10 mouse cellular contexts compared by ENCODE assay signal in genomic region chr10:128790398-128791124, GRCm38 (mm10). TPM values are rescaled to one million over a fixed set of nuclear protein-coding genes. Genes with fewer than 3 reads are reported as not detected.
DNase-seq lines count a peak whose midpoint lies in the region; ATAC-seq and TF ChIP-seq lines count a peak whose summit lies in the region.
"Had no signal": no experiment of that assay in that cellular context is flagged by ENCODE, and none has a peak within 500 bp of the region (broad histone marks: within the 10 kb centered on the region; RNA-seq: fewer than 3 reads in every experiment).

TSS of gene Mmp19 (plus strand) at chr10:128790910.

- peak within 1 kb of the TSS in 1 of 2 experiments; percentile 3; a peak in 1 of 4 replicates for H3K27ac ChIP-seq in heart, embryonic 14.5 days (replicated peaks in 1 of 2; ENCODE audit: control insufficient read depth in 1 of 2, insufficient read depth in 1 of 2, low read depth in 2 of 2, low read length in 2 of 2)
- 0 out of 2 replicates have a peak within 1 kb of the TSS, but pooled peaks have one; percentile 37 for H3K27ac ChIP-seq in lung, embryonic 16.5 days (ENCODE audit: low read length)
- H3K27ac ChIP-seq: hindbrain, embryonic 13.5 days; limb, embryonic 13.5 days; neural tube, embryonic 13.5 days had no signal

- TF ChIP-seq CTCF in C2C12 (IDR thresholded peaks at IDR 0.05; ENCODE audit: control insufficient read depth, insufficient read depth, insufficient read length) (no peak), Patski (IDR thresholded peaks at IDR 0.05) (no peak)

- H3K9me3 ChIP-seq in heart, embryonic 14.5 days (ENCODE audit: control insufficient read depth, low read length) = no peaks in the 10 kb centered on the region
- no peaks in the 10 kb centered on the region for H3K9me3 ChIP-seq in lung, embryonic 16.5 days (ENCODE audit: control insufficient read depth, low read length)
- H3K9me3 ChIP-seq: hindbrain, embryonic 13.5 days; limb, embryonic 13.5 days; neural tube, embryonic 13.5 days had no signal

- H3K36me3 ChIP-seq in C2C12 (ENCODE audit: control insufficient read depth, insufficient read depth) = no peaks in the 10 kb centered on the region
- no peaks in the 10 kb centered on the region for H3K36me3 ChIP-seq in heart, embryonic 14.5 days (ENCODE audit: control insufficient read depth, insufficient read depth, low read length)
- no peaks in the 10 kb centered on the region for H3K36me3 ChIP-seq in lung, embryonic 16.5 days (ENCODE audit: control insufficient read depth, insufficient read depth, low read length)
- H3K36me3 ChIP-seq: hindbrain, embryonic 13.5 days; limb, embryonic 13.5 days; neural tube, embryonic 13.5 days had no signal

- DNase-seq in Patski (ENCODE audit: low read depth, low spot score) = no peak
- no peak for DNase-seq in cerebellum, postnatal 14 days
- DNase-seq in left cerebral cortex, adult 9 months (ENCODE audit: low spot score in 2 of 2) = no peak
- DNase-seq in left cerebral cortex, adult 18-20 months (ENCODE audit: low spot score in 2 of 2) = no peak

- peak within 1 kb of the TSS; percentile 11; the same call in 1 of the 2 replicates for H3K4me2 ChIP-seq in heart, embryonic 14.5 days (ENCODE audit: low read length)
- peak within 1 kb of the TSS; percentile 43 for H3K4me2 ChIP-seq in lung, embryonic 16.5 days (ENCODE audit: low read depth, low read length)
- H3K4me2 ChIP-seq: hindbrain, embryonic 13.5 days; limb, embryonic 13.5 days; neural tube, embryonic 13.5 days had no signal

- H3K4me3 ChIP-seq in C2C12 (ENCODE audit: insufficient read depth, poor library complexity, severe bottlenecking) = no peak within 1 kb of the TSS
- H3K4me3 ChIP-seq in heart, embryonic 14.5 days (ENCODE audit: control insufficient read depth in 1 of 2, insufficient read depth in 1 of 2, low read depth in 1 of 2, low read length in 2 of 2) = no peak within 1 kb of the TSS
- H3K4me3 ChIP-seq in lung, embryonic 16.5 days (ENCODE audit: low read length) = peak within 1 kb of the TSS; percentile 41
- H3K4me3 ChIP-seq: hindbrain, embryonic 13.5 days; limb, embryonic 13.5 days; neural tube, embryonic 13.5 days had no signal

- no peak within 1 kb of the TSS for H3K9ac ChIP-seq in heart, embryonic 14.5 days (ENCODE audit: low read length)
- H3K9ac ChIP-seq in lung, embryonic 16.5 days (ENCODE audit: low read length) = peak within 1 kb of the TSS; percentile 62
- H3K9ac ChIP-seq: hindbrain, embryonic 13.5 days; limb, embryonic 13.5 days; neural tube, embryonic 13.5 days had no signal

- no peaks in the 10 kb centered on the region for H3K79me2 ChIP-seq in C2C12 (ENCODE audit: control insufficient read depth, insufficient read depth)

- POLR2A ChIA-PET in Patski (lab: Charles Lee) = interaction anchor here (1.4 kb wide), 1 partner anchor 10 kb away, joined by 3 read pairs; no protein-coding TSS in a partner anchor

- 60% methylated on average over 7 of the region's 7 CpGs for WGBS in heart, embryonic 14.5 days
- WGBS in lung, embryonic 16.5 days = 69% methylated on average over 7 of the region's 7 CpGs

- H3K79me3 ChIP-seq in C2C12 (ENCODE audit: low read depth) = no peaks in the 10 kb centered on the region

- peak; percentile 54 for ATAC-seq in Patski
- no peak for ATAC-seq in heart, embryonic 14.5 days (ENCODE audit: insufficient number of reproducible peaks, insufficient read depth, low FRiP score, low read depth)
- peak; percentile 77 for ATAC-seq in lung, embryonic 16.5 days (ENCODE audit: low read depth)

- no peak within 1 kb of the TSS for H3ac ChIP-seq in C2C12 (ENCODE audit: control insufficient read depth, insufficient read length, low read depth)

- no peaks in the 10 kb centered on the region for H3K27me3 ChIP-seq in C2C12 (ENCODE audit: control insufficient read depth, insufficient read depth, insufficient read length)
- H3K27me3 ChIP-seq in Patski = no peaks in the 10 kb centered on the region
- no peaks in the 10 kb centered on the region for H3K27me3 ChIP-seq in heart, embryonic 14.5 days (ENCODE audit: control insufficient read depth, insufficient read depth, low read length)
- no peaks in the 10 kb centered on the region for H3K27me3 ChIP-seq in lung, embryonic 16.5 days (ENCODE audit: control insufficient read depth, insufficient read depth, low read depth, low read length)
- H3K27me3 ChIP-seq: hindbrain, embryonic 13.5 days; limb, embryonic 13.5 days; neural tube, embryonic 13.5 days had no signal

- CTCF ChIA-PET in Patski (lab: Charles Lee) = interaction anchor here (1.7 to 2.4 kb wide), 3 partner anchors 11 to 18 kb away, joined by 4 to 6 read pairs (median 6); no protein-coding TSS in a partner anchor

- peaks cover 2 to 4% of the 10 kb centered on the region in 2 experiments; a peak in 2 of 4 replicates for H3K4me1 ChIP-seq in heart, embryonic 14.5 days (ENCODE audit: control insufficient read depth in 2 of 2, insufficient read depth in 2 of 2, low read length in 2 of 2)
- no peaks in the 10 kb centered on the region for H3K4me1 ChIP-seq in lung, embryonic 16.5 days (replicated peaks; ENCODE audit: control insufficient read depth, insufficient read depth, low read length)
- H3K4me1 ChIP-seq: hindbrain, embryonic 13.5 days; limb, embryonic 13.5 days; neural tube, embryonic 13.5 days had no signal

- in situ Hi-C loops in Patski (cut with MboI; ENCODE audit: low pct_unique_long_range_greater_than_20kb) = no loop called here

TF ChIP-seq in C2C12, 6 proteins besides CTCF, POLR2A, EP300 and RAD21:
- TF ChIP-seq CEBPB (IDR thresholded peaks at IDR 0.05; ENCODE audit: low read depth) = peak; percentile 78
- no peak for TF ChIP-seq USF1 (IDR thresholded peaks at IDR 0.05; ENCODE audit: low read depth)
- no peak for TF ChIP-seq MAX (IDR thresholded peaks at IDR 0.05)
- no peak for TF ChIP-seq MYOD1 (IDR thresholded peaks at IDR 0.05; ENCODE audit: control insufficient read depth, insufficient read length, low read depth)
- no peak for TF ChIP-seq FOSL1 (IDR thresholded peaks at IDR 0.05; ENCODE audit: insufficient read depth, low read length, poor library complexity, severe bottlenecking)
- no peak for TF ChIP-seq MYOG (IDR thresholded peaks at IDR 0.05; ENCODE audit: control insufficient read depth, extremely low read depth, insufficient read length)

RNA-seq across cellular contexts. Expression of gene Mmp19, which starts in this region (rescaled TPM):
- polyA plus RNA-seq in C2C12 (2012; fragmentation: generic; extraction: Trizol) (1.7 TPM), Patski (2021) (18.6 TPM)
- 1.1 and 1.8 TPM in 2 replicates for polyA plus RNA-seq in heart, embryonic 14.5 days (2014; fragmentation: Nextera tagmentation; extraction: Ambion mirVana)
- 4.9 and 5.3 TPM in 2 replicates for polyA plus RNA-seq in lung, embryonic 16.5 days (2015; fragmentation: Nextera tagmentation; extraction: Ambion mirVana)
- under 1 TPM; 0.63 to 0.66 TPM for total RNA-seq in left cerebral cortex, adult 18-20 months (2021)
